Mouse (Mus musculus) A20 (cell line): Measurements from ENCODE around the gene Xrn1.
"Not testable (repeated sequence)": the region's sequence is repeated elsewhere in the genome, so short reads cannot be mapped to it uniquely, and the experiment has no call there.

ENCODE experiments used
- DNase-seq: peaks from one replicate; pipeline ENCODE4 v3.0.0-alpha.2; 2011; ENCODE audit warnings: low read depth, low spot score

The Xrn1 gene

DNA sequence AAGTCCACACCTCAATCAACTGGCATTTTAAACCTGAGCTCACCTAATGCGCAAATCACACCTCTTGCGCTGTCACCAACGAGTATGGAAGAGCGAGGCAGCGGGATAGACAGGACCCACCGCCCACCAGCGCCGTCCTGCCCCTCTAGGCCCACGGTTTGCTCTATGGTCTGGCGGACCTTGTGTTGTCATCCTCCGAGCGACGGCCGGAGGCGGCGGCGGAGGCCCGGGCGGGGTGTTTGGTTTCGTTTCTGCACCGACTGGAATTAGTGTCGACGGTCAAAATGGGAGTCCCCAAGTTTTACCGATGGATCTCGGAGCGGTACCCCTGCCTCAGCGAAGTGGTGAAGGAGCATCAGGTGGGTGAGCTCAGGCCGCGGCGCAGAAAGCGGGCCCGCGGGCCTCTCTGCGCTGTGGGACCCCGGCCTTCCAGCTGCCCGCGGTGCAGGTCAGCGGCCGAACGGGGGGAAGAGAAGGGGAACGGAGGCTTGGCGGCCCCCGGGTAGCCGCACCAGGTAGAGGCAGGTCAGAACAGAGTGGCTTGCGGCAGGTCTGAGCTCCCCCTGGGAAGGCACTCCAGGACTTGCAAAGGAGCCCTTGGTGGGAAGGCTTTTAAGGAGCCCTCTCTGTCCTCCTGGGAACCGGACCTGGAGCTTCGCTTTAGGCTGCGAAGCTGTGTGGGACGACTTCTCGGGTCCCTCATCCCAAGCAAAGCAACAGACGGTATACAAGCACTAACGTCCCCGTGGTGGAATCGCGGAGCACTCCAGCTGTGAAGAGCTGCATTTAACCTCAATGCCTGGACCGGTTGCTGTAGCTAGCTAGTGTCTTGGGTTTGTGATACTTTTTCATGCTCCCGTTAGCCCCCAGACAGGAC, at the start of gene Xrn1:
TSS of gene Xrn1 (plus strand) at position 176 of the 877 bp plus-strand sequence.
- peak; percentile 95 for DNase-seq

DNA sequence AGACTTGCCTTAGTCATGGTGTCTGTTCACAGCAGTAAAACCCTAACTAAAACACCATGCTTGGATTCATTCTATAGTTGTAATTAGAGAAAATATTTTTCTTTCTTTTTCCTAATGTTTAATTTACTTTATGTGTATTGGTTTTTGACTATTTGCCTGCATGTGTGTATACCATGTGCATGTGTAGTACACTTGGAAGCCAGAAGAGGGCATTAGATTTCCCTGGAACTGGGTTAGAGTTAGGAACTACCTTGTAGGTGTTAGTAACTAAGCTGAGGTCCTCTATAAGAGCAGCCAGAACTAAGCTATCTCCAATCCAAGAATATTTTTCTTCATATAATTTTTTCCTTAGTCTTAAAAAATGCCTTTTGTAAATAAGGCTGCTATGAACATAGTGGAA, 21.7 kb upstream of the Xrn1 start:
- peak; percentile 18 for DNase-seq

DNA sequence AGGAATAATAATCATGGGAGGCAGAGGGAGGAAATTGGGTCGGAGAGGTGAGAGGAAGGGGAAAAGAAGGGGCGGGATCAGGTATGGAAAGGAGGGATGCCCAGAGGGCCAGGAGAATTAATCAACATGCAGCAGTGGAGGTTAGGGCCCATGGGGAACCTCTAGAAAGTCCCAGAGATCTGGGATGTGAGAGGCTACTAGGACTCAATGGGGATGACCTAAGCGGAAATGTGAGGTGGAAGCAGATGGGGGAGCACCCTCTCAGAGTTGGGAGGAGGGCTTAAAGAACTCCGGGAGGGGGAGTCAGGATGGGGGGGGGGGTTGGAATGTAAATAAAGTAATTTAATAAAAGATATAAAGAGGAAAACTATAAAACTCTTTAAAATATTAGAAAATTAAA, 902 bp upstream of the Xrn1 start:
- no peak for DNase-seq

DNA sequence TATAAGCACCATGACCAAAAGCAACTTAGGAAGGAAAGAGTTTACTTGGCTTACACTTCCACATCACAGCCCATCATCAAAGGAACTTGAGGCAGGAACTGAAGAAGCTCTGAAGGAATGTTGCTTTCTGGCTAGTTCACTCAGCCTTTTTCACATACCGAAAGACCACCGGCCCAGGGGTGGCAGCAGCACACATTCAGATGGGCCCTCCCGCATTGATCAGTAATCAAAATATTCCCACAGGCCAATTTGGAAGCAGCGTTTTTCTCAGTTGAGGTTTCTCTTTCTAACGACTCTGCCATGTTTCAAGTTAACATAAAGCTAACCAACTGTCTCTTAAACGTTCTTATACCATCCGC, 355 bp upstream of the Xrn1 start:
- no peak for DNase-seq

DNA sequence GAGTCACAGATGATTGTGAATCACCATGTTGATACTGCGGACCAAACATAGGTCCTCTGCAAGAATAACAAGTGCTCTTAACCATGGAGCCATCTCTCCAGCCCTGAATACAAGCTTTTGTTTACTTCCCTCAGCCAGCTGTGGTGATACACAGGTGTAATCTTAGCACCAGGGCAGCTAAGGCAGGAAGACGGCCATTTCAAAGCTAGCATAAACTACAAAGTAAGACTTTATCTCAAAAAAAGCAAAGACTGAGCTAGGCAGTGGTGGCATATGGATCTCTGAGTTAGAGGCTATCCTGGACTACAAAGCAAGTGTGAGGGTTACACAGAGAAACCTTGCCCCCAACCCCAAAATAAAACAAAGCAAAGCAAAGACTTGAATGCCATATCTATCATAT, 3.1 kb downstream of the Xrn1 start:
- DNase-seq: no peak

DNA sequence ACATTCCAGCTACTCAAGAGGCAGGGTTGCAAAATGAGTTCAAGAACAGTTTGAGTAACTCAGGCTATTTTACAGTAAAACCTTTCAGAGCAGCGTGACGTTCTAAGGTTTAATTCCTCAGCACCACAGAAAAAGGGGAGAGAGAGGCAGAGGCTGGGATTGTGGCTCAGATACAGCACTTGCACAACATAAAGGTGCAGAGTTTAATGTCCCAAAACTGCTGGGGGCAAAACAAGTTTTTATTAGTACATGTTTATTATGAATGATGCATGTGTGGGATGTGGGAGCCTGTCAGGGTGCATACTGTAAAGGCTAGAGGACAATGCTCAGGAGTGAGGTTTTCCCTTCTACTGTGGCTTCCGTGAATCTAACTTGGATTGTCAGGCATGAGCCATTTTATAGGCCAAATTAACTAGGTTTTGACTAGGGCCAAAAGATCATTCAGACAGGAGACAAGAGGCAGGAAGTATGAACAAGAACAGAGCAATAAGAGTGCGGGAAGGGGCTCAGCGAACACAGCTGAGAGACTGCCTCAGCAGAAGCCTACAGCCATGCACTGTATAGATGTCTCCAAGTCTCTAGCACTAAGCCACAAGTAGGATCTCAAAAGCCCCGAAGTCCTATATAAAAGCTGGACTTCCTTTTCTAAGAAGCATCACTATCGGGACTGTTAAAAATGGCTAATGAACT, 3.6 kb downstream of the Xrn1 start:
- DNase-seq: no peak

DNA sequence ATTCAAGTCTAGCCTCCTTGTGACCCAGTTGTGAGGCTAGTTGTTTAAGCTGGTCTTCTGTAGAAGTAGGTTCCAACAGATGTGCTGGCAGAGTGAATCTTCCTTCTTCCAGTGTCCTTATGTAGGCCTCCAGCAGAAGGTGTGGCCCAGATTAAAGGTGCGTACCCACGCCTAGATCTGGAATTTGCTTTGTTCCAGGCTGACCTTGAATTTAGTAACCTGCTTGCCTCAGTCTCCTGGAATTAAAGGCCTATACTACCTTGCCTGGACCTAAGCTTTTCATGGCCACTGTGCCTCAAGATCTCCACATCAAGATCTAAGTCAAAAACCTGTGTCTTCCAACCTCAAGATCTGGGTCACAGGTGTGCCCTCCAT, 4.2 kb downstream of the Xrn1 start:
- not testable (repeated sequence) for DNase-seq

DNA sequence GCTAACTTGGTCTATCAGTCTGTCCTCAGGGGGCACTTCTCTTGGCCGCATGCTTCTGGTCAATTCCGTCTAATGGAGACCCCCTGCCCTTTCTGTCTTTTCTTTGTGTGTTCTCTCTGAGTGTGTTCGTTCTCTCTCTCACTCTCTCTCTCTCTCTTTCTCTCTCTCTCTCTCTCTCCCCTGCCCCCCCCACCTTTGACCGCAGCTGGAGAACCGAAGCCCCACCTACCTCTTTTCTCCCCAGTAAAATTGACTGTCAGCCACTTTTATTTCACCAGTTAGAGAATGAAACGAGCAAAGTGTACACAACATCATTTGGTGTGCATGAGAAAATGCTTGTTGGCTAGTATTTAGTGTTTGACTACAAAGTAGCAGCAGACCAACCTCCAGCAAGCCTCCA, 4.7 kb downstream of the Xrn1 start:
- no peak for DNase-seq

DNA sequence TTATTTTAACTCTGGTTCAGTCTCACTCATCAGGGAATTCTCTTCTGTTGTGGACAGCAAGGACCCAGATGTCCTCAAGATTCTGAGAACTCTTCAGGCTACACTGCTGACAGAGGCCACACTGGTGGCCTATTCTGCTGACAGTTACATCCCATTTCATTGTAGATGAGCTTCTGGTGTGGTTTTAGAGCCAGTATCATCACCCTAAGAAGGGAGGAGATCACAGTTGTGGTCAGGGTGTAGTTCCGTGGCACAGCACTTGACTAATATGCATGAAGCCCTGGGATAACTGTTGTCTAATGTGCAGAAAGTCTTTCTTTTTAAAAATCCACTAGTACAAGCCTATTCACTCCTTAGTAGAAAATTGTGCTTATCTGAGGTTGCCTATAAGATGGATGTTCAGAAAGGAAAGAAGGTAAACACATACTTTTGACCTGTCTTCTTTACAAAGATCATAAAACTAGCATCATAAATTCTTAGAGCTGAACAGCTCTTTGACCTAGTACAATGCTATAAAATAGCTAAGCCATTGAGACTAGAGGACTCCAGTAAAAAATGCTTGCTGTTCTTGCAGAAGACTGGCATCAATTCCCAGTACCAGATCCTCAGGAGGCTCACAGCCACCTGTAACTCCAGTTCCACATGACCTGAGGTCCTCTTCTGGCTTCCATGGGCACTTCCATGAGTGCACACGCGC, 5.3 kb downstream of the Xrn1 start:
- no peak for DNase-seq

DNA sequence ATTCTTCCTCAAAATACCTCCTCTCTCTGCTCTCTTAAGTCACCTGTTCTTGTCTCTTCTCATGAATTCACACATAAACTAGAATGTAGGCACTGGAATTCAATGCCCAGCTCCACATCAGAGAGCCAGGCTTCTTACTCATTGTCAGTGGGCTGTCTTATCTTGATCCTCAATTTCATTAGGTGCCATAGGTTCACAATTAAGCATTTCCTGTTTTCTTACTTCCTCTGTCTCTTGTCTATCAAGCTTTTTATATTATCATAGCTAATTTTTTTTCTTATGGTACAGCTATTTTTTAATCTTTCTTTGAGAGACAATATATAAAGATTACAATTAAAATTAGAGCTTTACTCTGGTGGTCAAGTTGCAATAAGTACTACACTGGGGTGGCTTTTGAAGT, 6.5 kb downstream of the Xrn1 start:
- DNase-seq: no peak

DNA sequence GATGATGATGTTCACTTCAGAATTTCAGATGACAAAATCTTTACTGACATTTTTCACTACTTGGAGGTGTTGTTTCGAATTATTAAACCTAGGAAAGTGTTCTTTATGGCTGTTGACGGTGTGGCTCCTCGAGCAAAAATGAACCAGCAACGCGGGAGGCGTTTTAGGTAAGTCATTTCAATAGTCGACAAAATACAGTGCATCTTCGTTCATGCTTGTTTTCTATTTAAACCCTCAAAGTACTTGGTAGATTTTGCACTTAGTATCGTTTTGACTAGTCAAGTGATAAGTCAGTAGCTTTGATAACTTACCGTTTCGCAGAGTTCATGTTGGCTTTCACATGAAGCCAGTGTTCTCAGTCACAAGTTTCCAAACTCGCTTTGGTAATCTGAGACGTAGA, 9.5 kb downstream of the Xrn1 start:
- no peak for DNase-seq

DNA sequence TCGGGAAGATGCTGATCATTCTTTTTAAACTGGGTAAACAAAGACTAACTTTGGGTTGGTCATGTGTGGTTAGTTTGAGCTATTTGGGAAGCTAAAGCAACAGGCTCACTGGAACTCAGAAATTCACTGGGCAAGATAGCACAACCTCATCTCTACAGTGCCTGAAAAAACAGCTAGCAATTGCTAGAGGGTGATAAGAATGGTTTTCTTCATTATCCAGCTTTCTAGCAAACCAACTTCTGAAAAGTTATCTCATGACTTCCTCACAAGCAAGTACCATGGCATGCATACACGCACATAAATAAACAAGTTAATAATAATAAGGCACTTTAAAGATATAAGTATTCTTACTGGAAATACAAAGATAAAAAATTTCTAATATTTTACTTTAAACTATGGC, 23.7 kb downstream of the Xrn1 start:
- DNase-seq: no peak

DNA sequence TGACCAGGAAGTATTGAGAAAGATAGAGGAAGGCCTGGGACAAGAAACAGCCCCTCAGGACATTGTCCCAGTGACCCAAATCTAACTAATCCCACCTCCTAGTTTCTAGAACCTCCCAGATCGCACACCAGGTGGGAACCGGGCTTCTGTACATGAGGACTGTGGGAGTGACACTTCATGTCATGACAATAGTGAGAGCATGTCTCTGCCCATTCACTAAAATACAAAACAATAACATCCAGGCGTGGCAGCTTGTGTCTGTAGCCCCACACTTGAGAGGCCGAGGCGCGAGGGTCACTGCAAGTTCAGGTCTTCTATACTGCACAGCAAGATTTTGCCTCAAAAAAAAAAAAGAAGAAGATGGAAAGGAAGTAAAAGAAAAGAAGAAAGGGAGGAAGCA, 25.3 kb downstream of the Xrn1 start:
- DNase-seq: no peak

DNA sequence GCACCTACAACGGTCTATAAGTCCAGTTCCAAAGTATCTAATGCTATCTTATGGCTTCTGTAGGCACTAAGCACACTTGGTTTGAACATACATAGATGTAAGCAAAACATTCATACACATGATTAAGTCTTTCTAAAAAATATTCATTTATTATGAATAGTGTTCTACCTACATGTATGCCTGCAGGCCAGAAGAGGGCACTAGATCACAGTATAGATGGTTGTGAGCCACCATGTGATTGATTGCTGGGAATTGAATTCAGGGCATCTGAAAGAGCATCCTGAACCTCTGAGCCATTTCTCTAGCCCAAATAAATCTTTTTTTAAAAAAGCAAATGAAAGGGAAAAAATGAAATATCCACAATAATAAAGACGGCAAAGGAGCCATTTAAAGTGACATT, 37.7 kb downstream of the Xrn1 start:
- peak; percentile 44 for DNase-seq

DNA sequence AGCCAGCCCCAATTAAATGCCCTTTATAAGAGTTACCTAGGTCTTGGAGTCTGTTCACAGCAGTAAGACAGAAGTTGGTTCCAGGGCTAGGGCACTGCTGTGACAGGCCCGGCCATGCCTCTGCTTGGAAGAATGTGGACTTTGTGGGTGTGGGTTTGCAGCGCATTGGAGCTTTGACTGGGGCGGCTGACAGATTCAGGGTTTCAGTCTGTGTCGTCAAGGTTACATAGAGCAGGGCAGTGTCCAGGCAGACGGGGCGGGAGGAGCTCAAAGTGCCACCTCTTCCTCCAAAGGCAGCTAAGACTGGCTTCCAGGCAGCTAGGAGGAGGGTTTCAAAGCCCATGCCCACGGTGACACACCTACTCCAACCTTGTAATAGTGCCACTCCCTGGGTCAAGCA, 49.9 kb downstream of the Xrn1 start:
- no peak for DNase-seq

DNA sequence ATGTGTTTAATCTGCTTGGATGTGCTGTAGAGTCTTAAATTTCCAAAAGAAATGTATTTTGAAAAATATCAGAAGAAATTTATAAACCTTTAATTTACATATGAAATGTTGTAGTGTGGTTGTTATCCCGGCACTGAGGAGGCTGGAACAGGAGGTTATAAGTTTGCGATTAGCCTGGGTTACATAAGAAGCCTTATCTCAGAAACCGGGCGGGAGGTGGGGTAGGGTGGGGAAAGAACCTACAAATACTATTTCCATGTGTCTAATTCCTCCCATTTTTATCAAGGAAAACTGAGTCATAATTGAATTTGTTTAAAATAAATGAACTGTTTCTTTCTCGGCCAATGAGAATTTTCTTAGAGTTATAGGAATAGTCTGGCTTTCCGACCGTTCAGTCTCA, 56.1 kb downstream of the Xrn1 start:
- DNase-seq: no peak

DNA sequence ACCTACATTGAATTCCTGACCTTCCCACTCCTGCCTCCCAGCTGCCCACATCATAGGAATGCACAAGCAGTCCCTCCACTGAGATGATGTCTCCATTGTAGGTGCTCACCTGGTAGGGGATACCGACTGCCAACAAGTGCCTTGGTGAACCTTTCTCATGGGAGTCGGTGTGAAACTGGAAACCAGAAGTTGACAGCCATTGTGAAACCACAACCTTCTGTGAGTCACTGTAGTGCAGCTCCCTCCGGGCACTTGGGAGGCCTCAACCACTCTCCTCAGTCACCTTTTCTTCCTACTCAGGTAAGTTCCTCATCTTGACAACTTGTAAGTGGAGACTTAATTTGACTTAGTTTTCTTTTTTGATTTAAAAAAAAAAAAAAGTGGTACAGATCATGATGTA, 69.4 kb downstream of the Xrn1 start:
- peak; percentile 79 for DNase-seq

DNA sequence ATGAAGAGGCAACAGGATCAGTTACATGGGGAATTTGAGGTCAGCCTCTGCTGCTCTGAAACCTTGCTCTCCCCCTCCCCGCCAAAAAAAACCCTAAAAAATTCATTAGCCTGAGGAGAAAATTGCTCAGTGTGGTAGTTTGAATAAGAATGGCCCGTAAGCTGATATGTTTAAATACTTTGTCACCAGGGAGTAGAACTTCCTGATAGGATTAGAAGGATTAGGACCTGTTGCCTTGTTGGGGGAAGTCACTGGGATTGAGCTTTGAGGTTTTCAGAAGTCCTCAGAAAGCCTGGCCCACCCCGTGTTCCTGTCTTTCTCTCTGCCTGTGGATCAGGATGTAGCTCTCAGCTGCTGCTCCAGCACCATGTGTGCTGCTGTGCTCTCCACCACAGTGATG, 73.4 kb downstream of the Xrn1 start:
- no peak for DNase-seq

DNA sequence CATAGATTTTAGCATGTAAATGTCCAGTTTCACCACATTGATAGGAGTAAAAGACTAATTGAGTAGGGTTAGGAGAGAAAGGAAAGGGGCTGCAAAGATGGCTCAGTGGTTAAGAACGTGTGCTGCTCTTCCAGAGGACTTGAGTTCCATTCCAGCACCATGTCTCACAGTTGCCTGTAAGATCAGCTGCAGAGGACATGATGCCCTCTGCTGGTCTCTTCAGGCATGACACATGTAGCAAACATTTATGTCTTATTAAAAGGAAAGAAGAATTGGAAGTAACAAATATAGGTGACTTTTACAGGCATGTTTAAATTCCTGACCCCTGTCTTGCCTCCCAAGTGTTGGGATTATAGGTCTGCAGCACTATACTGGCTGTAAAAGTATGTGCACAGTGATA, 74.3 kb downstream of the Xrn1 start:
- DNase-seq: peak; percentile 71

DNA sequence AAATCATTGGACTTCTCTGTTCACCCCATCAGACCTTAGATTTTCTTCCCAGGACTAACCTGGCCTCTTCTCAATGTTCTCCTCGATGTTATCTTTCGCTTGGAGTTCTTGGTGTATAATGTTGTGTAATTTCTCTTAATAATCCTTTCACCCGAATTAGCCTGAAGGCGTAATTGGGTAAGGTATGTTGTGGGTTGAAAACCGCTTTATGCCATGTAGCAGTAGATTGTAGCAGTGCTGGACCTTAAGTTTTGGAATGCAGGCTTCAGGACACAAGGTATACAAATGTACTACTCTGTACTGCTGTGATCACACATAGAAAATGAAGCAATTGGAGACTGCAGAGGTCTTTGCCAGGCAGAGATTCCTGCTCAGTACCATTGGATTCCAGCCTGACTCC, 75.3 kb downstream of the Xrn1 start:
- no peak for DNase-seq

DNA sequence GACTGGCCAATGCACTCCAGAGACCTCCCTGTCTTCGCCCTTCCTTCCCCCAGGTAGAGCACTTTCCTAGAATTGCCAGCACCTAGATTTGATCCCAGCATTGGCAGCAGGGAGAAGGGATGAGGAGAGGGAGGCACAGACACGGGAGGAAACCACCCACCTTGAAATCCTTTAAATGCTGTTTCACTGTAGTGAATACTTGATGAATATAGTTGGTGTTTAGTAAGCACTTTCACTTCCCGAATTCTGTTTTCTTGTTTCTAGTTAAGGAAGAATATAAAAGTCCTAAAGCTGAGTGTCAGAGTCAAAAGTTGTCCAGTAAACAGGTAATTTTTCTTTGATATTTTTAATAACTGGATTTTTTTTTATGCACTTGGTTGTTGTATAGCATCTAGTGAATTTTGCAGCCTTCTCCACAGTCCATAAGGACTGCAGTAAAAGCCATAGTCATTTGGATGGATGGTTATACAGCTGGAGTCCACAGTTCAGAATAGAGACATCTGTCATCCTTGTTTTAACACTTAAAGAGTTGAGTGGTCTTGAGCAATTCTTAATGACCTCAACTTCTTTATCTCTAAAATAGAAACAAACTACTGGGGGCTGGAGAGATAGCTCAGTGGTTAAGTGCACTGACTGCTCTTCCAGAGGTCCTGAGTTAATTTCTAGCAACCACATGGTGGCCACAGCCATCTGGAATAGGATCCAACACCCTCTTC, 81.0 kb downstream of the Xrn1 start:
- peak; percentile 75 for DNase-seq

DNA sequence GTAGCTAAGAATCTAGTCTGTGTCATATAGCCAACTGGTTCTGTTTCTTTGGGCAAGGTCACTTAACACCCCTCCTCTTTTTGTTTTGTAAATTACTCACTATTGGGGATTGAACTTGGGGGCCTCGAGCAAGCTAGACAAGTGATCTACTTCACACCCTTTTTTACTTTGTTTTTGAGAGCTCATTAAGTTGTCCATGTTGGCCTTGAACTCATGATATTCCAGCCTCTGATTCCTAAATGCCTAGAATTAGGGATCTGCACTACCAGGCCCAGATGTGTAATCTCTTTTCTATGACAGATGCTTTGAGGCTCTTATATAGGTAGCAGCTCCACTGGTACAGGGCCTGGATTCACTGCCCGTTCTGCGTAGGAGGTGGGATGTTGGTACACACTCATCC, 89.7 kb downstream of the Xrn1 start:
- no peak for DNase-seq
